8 mouse cellular contexts compared by ENCODE assay signal in genomic region chr11:8624179-8624886, GRCm38 (mm10). TPM values are rescaled to one million over a fixed set of nuclear protein-coding genes. Genes with fewer than 3 reads are reported as not detected.
DNase-seq lines count a peak whose midpoint lies in the region; ATAC-seq and TF ChIP-seq lines count a peak whose summit lies in the region.

No protein-coding gene starts in this region.

- no peaks in the 10 kb centered on the region for H3K9me3 ChIP-seq in intestine, embryonic 14.5 days (ENCODE audit: control insufficient read depth, low read length)
- no peaks in the 10 kb centered on the region for H3K9me3 ChIP-seq in limb, embryonic 12.5 days
- H3K9me3 ChIP-seq in midbrain, postnatal 0 days (ENCODE audit: low read length), result no peaks in the 10 kb centered on the region

- H3K9ac ChIP-seq in intestine, embryonic 14.5 days (ENCODE audit: low read length), result peak overlapping the region; percentile 70
- peak overlapping the region; percentile 94 for H3K9ac ChIP-seq in limb, embryonic 12.5 days (replicated peaks)
- peak overlapping the region; percentile 63 for H3K9ac ChIP-seq in midbrain, postnatal 0 days (replicated peaks; ENCODE audit: low read length, poor library complexity, severe bottlenecking)

- peak overlapping the region; percentile 100 for H3K4me2 ChIP-seq in intestine, embryonic 14.5 days (ENCODE audit: low read length)
- H3K4me2 ChIP-seq in limb, embryonic 12.5 days, result peak overlapping the region; percentile 91
- H3K4me2 ChIP-seq in midbrain, postnatal 0 days (ENCODE audit: low read depth, low read length, poor library complexity, severe bottlenecking), result peak overlapping the region; percentile 93

- H3K4me3 ChIP-seq in intestine, embryonic 14.5 days (ENCODE audit: low read depth, low read length), result peak overlapping the region; percentile 76
- peak overlapping the region; percentile 89 for H3K4me3 ChIP-seq in limb, embryonic 12.5 days (replicated peaks)
- H3K4me3 ChIP-seq in midbrain, postnatal 0 days (ENCODE audit: low read depth, low read length), result peak overlapping the region; percentile 73

- H3K27ac ChIP-seq in intestine, embryonic 14.5 days (ENCODE audit: low read depth), result peak overlapping the region; percentile 44; the same call in 1 of the 2 replicates
- H3K27ac ChIP-seq in limb, embryonic 12.5 days, result peak overlapping the region; percentile 98
- no peak overlapping the region for H3K27ac ChIP-seq in midbrain, postnatal 0 days (ENCODE audit: low read depth, low read length)

- no peaks in the 10 kb centered on the region for H3K27me3 ChIP-seq in intestine, embryonic 14.5 days (replicated peaks; ENCODE audit: control insufficient read depth, insufficient read depth, low read length)
- no peaks in the 10 kb centered on the region for H3K27me3 ChIP-seq in limb, embryonic 12.5 days
- no peaks in the 10 kb centered on the region for H3K27me3 ChIP-seq in midbrain, postnatal 0 days (ENCODE audit: insufficient read depth, low read length)

- H3K36me3 ChIP-seq in intestine, embryonic 14.5 days (ENCODE audit: control insufficient read depth, insufficient read depth, low read length), result no peaks in the 10 kb centered on the region
- H3K36me3 ChIP-seq in limb, embryonic 12.5 days, result peaks cover 14% of the 10 kb centered on the region
- no peaks in the 10 kb centered on the region for H3K36me3 ChIP-seq in midbrain, postnatal 0 days (ENCODE audit: insufficient read depth, low read length)

- TF ChIP-seq CTCF in brain, embryonic 14.5 days (IDR thresholded peaks at IDR 0.05; ENCODE audit: borderline replicate concordance, extremely low read depth, insufficient read depth, insufficient read length), result peak; percentile 10; the same call in 1 of the 2 replicates
- TF ChIP-seq CTCF in midbrain, postnatal 0 days (IDR thresholded peaks at IDR 0.05), result no peak

- peaks cover 53% of the 10 kb centered on the region for H3K4me1 ChIP-seq in intestine, embryonic 14.5 days (replicated peaks; ENCODE audit: control insufficient read depth, insufficient read depth, low read length)
- H3K4me1 ChIP-seq in limb, embryonic 12.5 days (replicated peaks), result peaks cover 70% of the 10 kb centered on the region
- no peaks in the 10 kb centered on the region for H3K4me1 ChIP-seq in midbrain, postnatal 0 days (ENCODE audit: insufficient read depth, low read length)

- no peak for TF ChIP-seq POLR2A in brain, embryonic 14.5 days (IDR thresholded peaks at IDR 0.05; ENCODE audit: borderline replicate concordance, extremely low read depth, insufficient read depth, insufficient read length, poor library complexity, severe bottlenecking)

- DNase-seq in cerebellum, postnatal 25 days, result peak; percentile 42 to 44
- DNase-seq in cerebellum, adult 9-10 months, result no peak
- DNase-seq in brain, embryonic 14.5 days (ENCODE audit: low read depth), result peak; percentile 83
- peak; percentile 5 to 27 for DNase-seq in gastrocnemius, adult 8-10 months (ENCODE audit: low spot score in 2 of 2)
- DNase-seq in intestine, embryonic 14.5 days (ENCODE audit: low spot score), result peak; percentile 81
- DNase-seq in midbrain, postnatal 0 days (ENCODE audit: low spot score), result peak; percentile 63
- peak; percentile 23 for DNase-seq in thymus, postnatal 0 days (ENCODE audit: low spot score)

- ATAC-seq in intestine, embryonic 14.5 days (replicated peaks; ENCODE audit: low FRiP score, low TSS enrichment, low read depth), result peak; percentile 54
- peak; percentile 75 for ATAC-seq in limb, embryonic 12.5 days (ENCODE audit: insufficient number of reproducible peaks, insufficient read depth, low FRiP score, low TSS enrichment, low read depth)
- peak; percentile 87 for ATAC-seq in midbrain, postnatal 0 days (ENCODE audit: low FRiP score)

- under 1% methylated on average over 74 of the region's 74 CpGs for WGBS in intestine, embryonic 14.5 days
- WGBS in limb, embryonic 12.5 days, result under 1% methylated on average over 74 of the region's 74 CpGs
- WGBS in midbrain, postnatal 0 days, result 0% methylated on average over 72 of the region's 74 CpGs

RNA-seq across cellular contexts. Expression of gene Tns3, which starts 40.0 kb away (rescaled TPM):
- polyA plus RNA-seq in brain, embryonic 14.5 days (2012; rRNA removed), result 7.3 and 12.1 TPM in 2 replicates
- total RNA-seq in gastrocnemius, adult 8-10 months (2022), result 1 to 10 TPM; 4.4 to 8.4 (median 6.1) TPM
- polyA plus RNA-seq in intestine, embryonic 14.5 days (2014; fragmentation: Nextera tagmentation; extraction: Ambion mirVana), result 25.7 and 26.7 TPM in 2 replicates
- polyA plus RNA-seq in limb, embryonic 12.5 days (2016; fragmentation: Nextera tagmentation; extraction: Ambion mirVana), result 49.6 and 51.9 TPM in 2 replicates
- 33.3 and 38.7 TPM in 2 replicates for total RNA-seq in midbrain, postnatal 0 days (2014; rRNA removed)
- 4.7 and 4.9 TPM in 2 replicates for polyA plus RNA-seq in midbrain, postnatal 0 days (2015; fragmentation: Nextera tagmentation; extraction: Ambion mirVana)
- 5.2 and 6.0 TPM in 2 replicates for polyA plus RNA-seq in thymus, postnatal 0 days (2015; fragmentation: Nextera tagmentation; extraction: Ambion mirVana)
